Mouse (Mus musculus) ES-Bruce4 (cell line): ENCODE measurements around the gene Sned1. TPM values are rescaled to one million over a fixed set of nuclear protein-coding genes. Genes with fewer than 3 reads are reported as not detected.

Source experiments
- H3K27ac ChIP-seq: 2 replicates; pipeline ENCODE4 v1.5.1; 2012; ENCODE audit warnings: low read length, inconsistent platforms; ENCODE audit not compliant: insufficient read depth
- H3K27me3 ChIP-seq: 2 replicates; pipeline ENCODE4 v1.6.1; 2012; ENCODE audit warnings: mild to moderate bottlenecking, low read length, inconsistent platforms; ENCODE audit not compliant: control insufficient read depth, poor library complexity, insufficient read depth, severe bottlenecking
- H3K36me3 ChIP-seq: 2 replicates; pipeline ENCODE4 v1.6.1; 2012; ENCODE audit warnings: inconsistent platforms, mild to moderate bottlenecking, low read length, moderate library complexity; ENCODE audit not compliant: control insufficient read depth, poor library complexity, insufficient read depth, severe bottlenecking
- H3K4me1 ChIP-seq: one replicate; pipeline ENCODE4 v1.8.1; 2011; ENCODE audit warnings: low read length; ENCODE audit not compliant: control insufficient read depth, insufficient read depth
- H3K4me3 ChIP-seq: 2 replicates; pipeline ENCODE4 v1.5.1; 2011; ENCODE audit warnings: low read depth, mild to moderate bottlenecking, low read length
- H3K9ac ChIP-seq: 2 replicates; pipeline ENCODE4 v1.6.1; 2012; ENCODE audit warnings: low read depth, mild to moderate bottlenecking, inconsistent platforms; ENCODE audit not compliant: poor library complexity, severe bottlenecking
- H3K9me3 ChIP-seq: replicated peaks from 2 replicates; pipeline ENCODE4 v1.6.1; 2012; ENCODE audit warnings: mild to moderate bottlenecking, low read length, inconsistent platforms; ENCODE audit not compliant: control insufficient read depth, poor library complexity, insufficient read depth, severe bottlenecking
- CTCF ChIP-seq: IDR thresholded peaks from one replicate; pipeline ENCODE4 v1.8.1; 2011; ENCODE audit warnings: low read depth, low read length
- EP300 ChIP-seq: IDR thresholded peaks from 2 replicates; pipeline ENCODE4 v1.6.1; 2011; ENCODE audit warnings: low read depth, low read length; ENCODE audit not compliant: insufficient read depth
- POLR2A ChIP-seq: IDR thresholded peaks from one replicate; pipeline ENCODE4 v1.8.1; 2011; ENCODE audit warnings: low read length; ENCODE audit not compliant: insufficient read depth
- polyA plus RNA-seq: library from polyadenylated mRNA; stranded (reverse); fragments of >200 nt; gene quantifications from 2 replicates; pipeline ENCODE4 v1.2.4, GENCODE M21; 2011; ENCODE audit warnings: low read depth; ENCODE audit not compliant: missing spikeins, insufficient read depth, insufficient read length

Gene Sned1
- polyA plus RNA-seq, 1 experiment = 1.1 TPM

DNA sequence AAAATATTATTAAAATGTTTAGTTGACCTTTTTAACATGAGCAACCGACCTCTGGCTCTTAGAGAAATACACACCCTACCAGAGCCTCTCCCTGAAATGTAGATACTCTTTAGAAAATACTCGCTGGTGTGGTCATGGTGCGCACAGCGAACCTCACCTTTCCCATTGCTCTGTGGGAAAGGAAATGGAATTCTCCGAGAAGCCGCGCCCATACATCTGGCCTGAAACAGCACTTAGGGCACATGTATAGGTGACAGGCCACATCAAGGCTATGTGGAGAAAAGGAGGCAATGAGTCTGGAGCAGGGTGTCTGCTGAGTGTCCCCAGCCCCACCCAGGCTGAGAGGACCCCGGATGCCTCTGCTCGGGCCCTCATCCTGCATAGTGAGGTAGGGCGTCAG, 2.0 kb downstream of the Sned1 start:
- no peak overlapping the region for H3K27ac ChIP-seq
- H3K9me3 ChIP-seq = no peaks in the 10 kb centered on the region
- H3K36me3 ChIP-seq = no peaks in the 10 kb centered on the region
- H3K4me1 ChIP-seq = no peaks in the 10 kb centered on the region
- no peak for TF ChIP-seq EP300
- no peak for TF ChIP-seq CTCF
- TF ChIP-seq POLR2A = no peak
- H3K4me3 ChIP-seq = no peak overlapping the region
- H3K27me3 ChIP-seq = no peaks in the 10 kb centered on the region
- H3K9ac ChIP-seq = no peak overlapping the region

DNA sequence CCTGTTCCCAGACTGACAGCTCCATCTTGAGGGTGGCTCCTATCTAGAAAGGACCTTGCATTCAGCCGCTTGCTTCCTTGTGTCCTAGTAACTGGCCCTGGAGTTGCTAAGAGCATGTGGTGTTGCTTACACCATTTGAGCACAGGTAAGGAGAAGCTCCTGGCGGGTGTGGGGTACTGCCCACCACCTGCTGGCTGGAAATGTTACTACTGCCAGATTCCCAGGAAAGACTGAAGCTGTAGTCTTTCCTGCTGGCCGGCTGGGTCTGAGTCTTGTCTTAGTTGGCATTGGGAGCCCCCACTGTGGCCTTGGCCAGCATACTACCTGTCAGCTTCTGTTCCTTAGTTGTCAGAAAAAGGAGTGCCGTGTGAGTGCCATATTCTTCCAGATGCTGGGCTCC, 2.6 kb downstream of the Sned1 start:
- Histone ChIP-seq H3K9me3 (no peaks in the 10 kb centered on the region), H3K9ac (no peak overlapping the region), H3K27me3 (no peaks in the 10 kb centered on the region), H3K4me3 (no peak overlapping the region), H3K27ac (no peak overlapping the region), H3K4me1 (no peaks in the 10 kb centered on the region), H3K36me3 (no peaks in the 10 kb centered on the region)
- TF ChIP-seq CTCF = peak; percentile 11
- no peak for TF ChIP-seq POLR2A

DNA sequence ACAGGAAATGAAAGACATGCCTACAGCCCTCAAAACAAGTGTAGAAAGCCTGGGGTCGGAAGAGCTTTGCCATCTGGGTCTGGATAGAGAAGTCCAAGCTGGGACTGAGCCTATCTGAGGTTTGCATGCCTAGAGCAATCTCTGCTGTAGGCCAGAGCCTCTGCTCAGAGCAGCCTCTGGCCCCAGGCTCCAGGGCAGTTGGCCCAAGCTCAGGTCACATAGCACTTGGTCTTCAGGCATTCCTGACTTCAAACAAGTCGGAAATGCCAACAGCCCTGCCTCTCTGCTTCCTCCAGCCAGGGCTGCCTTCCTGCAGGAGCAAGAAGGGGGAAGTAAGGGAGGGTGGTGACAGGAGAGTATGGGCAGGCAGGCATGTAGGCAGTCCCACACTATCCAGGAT, 10.3 kb downstream of the Sned1 start:
- Histone ChIP-seq H3K4me3 (no peak overlapping the region), H3K4me1 (no peaks in the 10 kb centered on the region), H3K27ac (no peak overlapping the region), H3K9me3 (no peaks in the 10 kb centered on the region), H3K27me3 (no peaks in the 10 kb centered on the region), H3K36me3 (no peaks in the 10 kb centered on the region), H3K9ac (no peak overlapping the region)
- TF ChIP-seq EP300 (no peak), CTCF (no peak), POLR2A (no peak)

DNA sequence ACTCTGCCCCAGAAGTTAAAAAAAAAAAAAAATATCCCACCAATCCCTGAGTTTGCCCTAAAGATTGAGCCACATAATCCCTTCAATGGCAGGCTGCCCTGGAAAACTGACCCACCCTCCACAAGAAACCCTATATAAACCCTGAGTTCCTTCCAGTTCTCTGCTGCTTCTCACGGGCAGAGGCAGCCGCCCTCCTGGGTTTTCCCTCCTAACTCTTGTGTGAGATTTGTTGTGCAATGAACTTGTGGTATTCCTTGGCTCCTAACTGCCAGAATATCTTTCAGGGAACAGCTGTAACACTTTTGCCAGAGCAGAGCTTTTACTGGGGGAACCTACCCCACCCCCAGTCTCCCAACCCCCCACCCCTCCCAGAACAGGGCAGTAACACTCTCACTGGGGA, 16.9 kb downstream of the Sned1 start:
- Histone ChIP-seq H3K4me1 (no peaks in the 10 kb centered on the region), H3K9ac (no peak overlapping the region), H3K27me3 (no peaks in the 10 kb centered on the region), H3K4me3 (no peak overlapping the region), H3K36me3 (no peaks in the 10 kb centered on the region), H3K9me3 (no peaks in the 10 kb centered on the region), H3K27ac (no peak overlapping the region)
- TF ChIP-seq POLR2A = no peak
- no peak for TF ChIP-seq EP300
- TF ChIP-seq CTCF = no peak

DNA sequence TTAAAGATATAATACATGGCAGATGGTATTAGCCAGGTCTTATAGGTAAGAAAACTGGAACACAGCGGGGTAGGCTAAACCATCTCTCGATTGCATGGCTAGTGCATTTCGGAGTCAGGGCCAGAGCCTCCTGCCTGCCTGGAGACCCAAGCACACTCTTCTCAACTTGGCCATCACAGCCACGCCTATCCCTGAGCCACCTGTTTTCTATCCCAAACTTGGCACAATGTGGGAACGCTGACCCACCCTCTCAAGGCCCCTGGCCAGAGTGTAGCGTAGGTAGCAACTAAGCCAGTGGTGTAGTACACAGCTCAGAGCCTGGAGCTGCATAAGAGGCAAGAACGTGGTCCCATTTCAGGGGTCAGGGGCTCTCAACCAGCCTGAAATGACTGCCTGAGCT, 20.1 kb downstream of the Sned1 start:
- H3K27me3 ChIP-seq = no peaks in the 10 kb centered on the region
- no peak for TF ChIP-seq CTCF
- no peak for TF ChIP-seq POLR2A
- no peak for TF ChIP-seq EP300
- no peak overlapping the region for H3K9ac ChIP-seq
- no peak overlapping the region for H3K4me3 ChIP-seq
- no peaks in the 10 kb centered on the region for H3K36me3 ChIP-seq
- H3K27ac ChIP-seq = no peak overlapping the region
- no peaks in the 10 kb centered on the region for H3K4me1 ChIP-seq
- no peaks in the 10 kb centered on the region for H3K9me3 ChIP-seq

DNA sequence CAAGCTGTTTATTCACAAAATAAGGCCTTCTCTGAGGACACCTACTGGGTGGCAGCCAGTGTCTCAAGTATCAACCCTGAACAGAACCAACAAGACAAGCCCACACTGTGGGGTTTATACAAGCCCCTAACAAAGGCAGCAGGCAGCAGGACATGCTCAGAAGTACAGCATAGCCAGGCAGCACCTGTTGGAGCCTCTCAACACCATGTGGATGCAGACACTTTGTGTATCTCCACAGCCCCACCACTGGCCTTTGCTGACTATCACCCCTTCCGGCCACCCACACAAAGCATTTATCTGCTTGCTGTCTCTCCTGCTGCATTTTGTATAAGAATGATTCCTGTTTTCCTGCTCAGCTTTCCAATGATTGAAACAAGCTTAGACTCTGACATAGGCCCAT, 21.9 kb downstream of the Sned1 start:
- no peaks in the 10 kb centered on the region for H3K4me1 ChIP-seq

More for the DNA sequence above, 21.9 kb downstream of the Sned1 start:
- Histone ChIP-seq H3K36me3 (no peaks in the 10 kb centered on the region), H3K9ac (no peak overlapping the region), H3K4me3 (no peak overlapping the region), H3K9me3 (no peaks in the 10 kb centered on the region), H3K27me3 (no peaks in the 10 kb centered on the region), H3K27ac (no peak overlapping the region)
- TF ChIP-seq POLR2A = no peak
